Mouse (Mus musculus) kidney, adult 9 months (tissue): ENCODE measurements around the gene Map2k2.
A peak's percentile ranks its signal among the peaks of the same experiment; 100 is the strongest.

Experiments used
- DNase-seq: peaks from one replicate; pipeline ENCODE4 v3.0.0; 2022

Gene Map2k2

GRCm38 (mm10) chr10:81177491-81177925 lies 71.8 kb downstream of the Map2k2 start:
- DNase-seq = peak; percentile 67

GRCm38 (mm10) chr10:81177958-81178712 lies 72.4 kb downstream of the Map2k2 start:
- peak; percentile 37 for DNase-seq

- no peak for DNase-seq
These were observed 73.2 kb downstream of the Map2k2 start for GRCm38 (mm10) chr10:81178927-81179326.

- DNase-seq = no peak
These were observed 74.0 kb downstream of the Map2k2 start for GRCm38 (mm10) chr10:81179451-81180342.

- DNase-seq = no peak
These were observed 75.2 kb downstream of the Map2k2 start for GRCm38 (mm10) chr10:81180946-81181345.

- peak; percentile 30 for DNase-seq
These were observed 76.1 kb downstream of the Map2k2 start for GRCm38 (mm10) chr10:81181860-81182259.

- DNase-seq = peak; percentile 99
These were observed 76.9 kb downstream of the Map2k2 start, which contains the start of gene Dapk3 for GRCm38 (mm10) chr10:81182336-81183333. Gene Dapk3, plus strand, starts transcription at chr10:81183005.
